Mouse (Mus musculus): ENCODE data around the gene Trim12a. TPM values are rescaled to one million over a fixed set of nuclear protein-coding genes. Genes with fewer than 3 reads are reported as not detected.
"Not testable (repeated sequence)": the region's sequence is repeated elsewhere in the genome, so short reads cannot be mapped to it uniquely, and the experiment has no call there.

Gene Trim12a
- polyA plus RNA-seq, 2 experiments, result 2.4 to 2.8 TPM

DNA sequence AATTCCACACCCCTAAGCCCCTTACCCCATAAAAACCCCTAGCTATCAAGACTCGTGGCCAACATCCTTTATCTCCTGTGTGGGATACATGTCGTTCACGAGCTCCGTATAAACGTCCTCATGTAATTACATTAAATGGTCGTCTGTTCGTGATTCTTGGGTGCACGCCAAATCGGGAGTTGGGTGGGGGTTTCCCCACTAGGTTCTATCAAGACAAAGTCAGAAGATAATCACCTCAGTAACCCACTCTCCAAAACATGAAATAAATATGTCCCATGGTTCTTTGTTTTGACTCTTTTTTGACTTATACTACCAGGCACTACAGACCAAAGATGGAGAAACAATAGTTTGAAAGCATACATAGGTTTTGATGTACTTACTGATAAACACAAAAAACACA is 6.8 kb upstream of the Trim12a start:
- no peaks in the 10 kb centered on the region for H3K27me3 ChIP-seq (ENCODE audit: control insufficient read depth, insufficient read depth, low read length)
- H3K9ac ChIP-seq (replicated peaks), result no peak overlapping the region
- no peak overlapping the region for H3K4me2 ChIP-seq (ENCODE audit: low read depth)
- DNase-seq (ENCODE audit: low read depth in 3 of 3, low spot score in 3 of 3) (no peak), ATAC-seq (ENCODE audit: insufficient read depth) (no peak)
- H3K9me3 ChIP-seq (ENCODE audit: control insufficient read depth, low read length), result no peaks in the 10 kb centered on the region
- TF ChIP-seq CTCF (IDR thresholded peaks at IDR 0.05; ENCODE audit: low read depth) (no peak), EP300 (IDR thresholded peaks at IDR 0.05; ENCODE audit: low read depth) (no peak)
- 73% methylated on average over 9 of the region's 9 CpGs for WGBS (ENCODE audit: insufficient replicate concordance)
- H3K4me3 ChIP-seq (ENCODE audit: insufficient read depth in 1 of 2, low read depth in 2 of 2, low read length in 2 of 2), result no peak overlapping the region
- H3K4me1 ChIP-seq (replicated peaks; ENCODE audit: control insufficient read depth in 2 of 2, insufficient read depth in 2 of 2, low read length in 1 of 2), result no peaks in the 10 kb centered on the region
- no peak overlapping the region for H3K27ac ChIP-seq
- no peaks in the 10 kb centered on the region for H3K36me3 ChIP-seq (replicated peaks; ENCODE audit: control insufficient read depth, insufficient read depth, low read depth)

DNA sequence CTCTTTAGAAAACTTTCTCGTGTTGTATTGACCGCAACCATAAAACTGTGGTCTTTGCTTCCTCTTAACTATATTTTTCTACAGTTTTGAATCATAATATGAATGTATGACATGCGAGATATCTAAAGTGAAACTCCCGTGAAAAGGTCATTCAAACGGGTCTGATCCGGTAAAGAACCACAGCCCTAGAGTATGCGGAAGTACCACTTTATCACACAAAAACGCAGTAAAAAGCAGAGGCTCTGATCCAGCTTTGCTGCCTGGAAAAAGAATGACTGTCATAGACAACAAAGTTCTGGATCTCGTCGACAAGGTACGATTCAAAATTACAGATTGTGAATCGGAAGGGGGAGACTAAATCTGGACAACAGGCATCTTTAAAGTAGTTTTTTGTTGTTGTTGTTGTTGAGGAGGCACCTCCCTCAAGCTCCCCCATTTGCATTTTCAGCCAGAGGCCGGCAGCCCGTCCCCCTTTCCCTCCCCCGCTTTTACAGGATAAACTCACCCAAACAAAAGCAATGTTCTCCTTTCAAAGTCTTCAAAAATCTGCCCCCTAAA is 391 bp downstream of the Trim12a start:
- no peak for TF ChIP-seq EP300 (IDR thresholded peaks at IDR 0.05; ENCODE audit: low read depth)
- no peak for TF ChIP-seq CTCF (IDR thresholded peaks at IDR 0.05; ENCODE audit: low read depth)
- Histone ChIP-seq H3K9ac (replicated peaks) (peak overlapping the region; percentile 62), H3K9me3 (ENCODE audit: control insufficient read depth, low read length) (no peaks in the 10 kb centered on the region), H3K27me3 (ENCODE audit: control insufficient read depth, insufficient read depth, low read length) (no peaks in the 10 kb centered on the region), H3K36me3 (replicated peaks; ENCODE audit: control insufficient read depth, insufficient read depth, low read depth) (no peaks in the 10 kb centered on the region), H3K4me1 (replicated peaks; ENCODE audit: control insufficient read depth in 2 of 2, insufficient read depth in 2 of 2, low read length in 1 of 2) (no peaks in the 10 kb centered on the region; a peak in 1 of 4 replicates), H3K27ac (peak overlapping the region; percentile 27; the same call in 1 of the 2 replicates), H3K4me3 (ENCODE audit: insufficient read depth in 1 of 2, low read depth in 2 of 2, low read length in 2 of 2) (peak overlapping the region; percentile 58 to 63), H3K4me2 (ENCODE audit: low read depth) (peak overlapping the region; percentile 68)
- DNase-seq (ENCODE audit: low read depth in 3 of 3, low spot score in 3 of 3), result peak in 1 of 3 experiments; percentile 16
- WGBS (ENCODE audit: insufficient replicate concordance), result 3% methylated on average over 15 of the region's 15 CpGs
- ATAC-seq (ENCODE audit: insufficient read depth), result peak; percentile 80

DNA sequence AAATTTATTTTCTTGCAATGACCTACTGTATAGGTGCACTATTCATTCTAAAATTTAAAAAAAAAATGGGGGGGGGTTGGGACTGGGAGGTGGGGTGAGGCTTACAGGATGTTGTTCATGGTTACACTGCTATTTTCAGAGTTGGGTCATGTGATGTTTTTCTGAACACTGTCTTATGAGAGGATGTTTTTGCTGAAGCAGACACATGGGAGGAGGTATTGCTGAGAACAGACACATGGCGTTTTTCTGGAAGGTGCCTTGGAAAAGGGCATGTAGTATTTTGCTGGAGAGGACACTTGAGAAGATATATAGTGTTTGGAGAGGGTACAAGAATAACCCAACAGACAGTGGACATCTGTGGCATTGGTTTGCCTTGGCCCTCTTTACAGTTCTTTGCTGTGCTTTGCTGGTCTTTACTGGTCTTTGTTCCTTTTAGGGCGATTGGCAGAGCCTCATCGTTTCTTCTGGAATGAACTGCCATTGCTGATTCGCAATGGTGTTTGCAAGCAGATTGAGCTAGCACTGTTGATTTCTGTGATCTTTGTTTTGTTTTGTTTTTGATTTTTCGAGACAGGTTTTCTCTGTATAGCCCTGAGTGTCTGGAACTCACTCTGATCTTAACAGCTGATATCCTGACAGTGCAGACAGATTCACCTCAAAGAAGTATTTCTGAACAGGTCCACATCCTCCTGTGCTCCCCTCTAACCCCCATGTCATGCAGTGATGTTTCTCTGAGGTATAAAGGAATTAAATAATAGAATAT is 23.4 kb downstream of the Trim12a start:
- no peaks in the 10 kb centered on the region for H3K4me1 ChIP-seq (replicated peaks; ENCODE audit: control insufficient read depth in 2 of 2, insufficient read depth in 2 of 2, low read length in 1 of 2)
- H3K4me2 ChIP-seq (ENCODE audit: low read depth), result no peak overlapping the region
- no peaks in the 10 kb centered on the region for H3K27me3 ChIP-seq (ENCODE audit: control insufficient read depth, insufficient read depth, low read length)
- H3K27ac ChIP-seq, result no peak overlapping the region
- no peaks in the 10 kb centered on the region for H3K36me3 ChIP-seq (replicated peaks; ENCODE audit: control insufficient read depth, insufficient read depth, low read depth)
- DNase-seq (ENCODE audit: low read depth in 3 of 3, low spot score in 3 of 3) (no peak), ATAC-seq (ENCODE audit: insufficient read depth) (no peak)
- no peak overlapping the region for H3K4me3 ChIP-seq (ENCODE audit: insufficient read depth in 1 of 2, low read depth in 2 of 2, low read length in 2 of 2)
- no peaks in the 10 kb centered on the region for H3K9me3 ChIP-seq (ENCODE audit: control insufficient read depth, low read length)
- no peak overlapping the region for H3K9ac ChIP-seq (replicated peaks)
- WGBS (ENCODE audit: insufficient replicate concordance), result 59% methylated on average over 5 of the region's 5 CpGs
- TF ChIP-seq CTCF (IDR thresholded peaks at IDR 0.05; ENCODE audit: low read depth) (no peak), EP300 (IDR thresholded peaks at IDR 0.05; ENCODE audit: low read depth) (no peak)

DNA sequence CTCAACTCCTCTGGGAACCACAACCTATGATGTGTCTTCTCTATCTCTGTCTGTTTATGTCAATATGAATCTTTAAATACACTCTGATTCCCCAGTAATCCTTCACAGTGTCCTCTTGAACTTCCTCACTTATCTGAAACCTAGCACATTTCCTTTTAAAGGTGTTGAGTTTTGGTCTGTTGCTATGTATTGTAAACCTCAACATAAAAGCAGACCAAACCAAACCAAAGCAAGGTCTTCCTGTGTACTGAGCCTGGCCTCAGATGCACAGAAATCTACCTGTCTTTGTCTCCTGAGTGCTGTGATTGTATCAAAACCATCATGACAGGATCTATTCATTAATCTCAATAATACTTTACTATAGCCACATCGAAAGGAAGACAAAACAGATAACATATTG is 24.6 kb downstream of the Trim12a start:
- Histone ChIP-seq H3K4me3 (ENCODE audit: insufficient read depth in 1 of 2, low read depth in 2 of 2, low read length in 2 of 2) (no peak overlapping the region), H3K36me3 (replicated peaks; ENCODE audit: control insufficient read depth, insufficient read depth, low read depth) (no peaks in the 10 kb centered on the region), H3K9me3 (ENCODE audit: control insufficient read depth, low read length) (no peaks in the 10 kb centered on the region), H3K4me2 (ENCODE audit: low read depth) (no peak overlapping the region), H3K4me1 (replicated peaks; ENCODE audit: control insufficient read depth in 2 of 2, insufficient read depth in 2 of 2, low read length in 1 of 2) (no peaks in the 10 kb centered on the region), H3K27ac (no peak overlapping the region), H3K9ac (replicated peaks) (no peak overlapping the region), H3K27me3 (ENCODE audit: control insufficient read depth, insufficient read depth, low read length) (no peaks in the 10 kb centered on the region)
- ATAC-seq (ENCODE audit: insufficient read depth) (no peak), DNase-seq (ENCODE audit: low read depth in 3 of 3, low spot score in 3 of 3) (no peak)
- TF ChIP-seq EP300 (IDR thresholded peaks at IDR 0.05; ENCODE audit: low read depth) (no peak), CTCF (IDR thresholded peaks at IDR 0.05; ENCODE audit: low read depth) (no peak)
- WGBS (ENCODE audit: insufficient replicate concordance), result 59% methylated on average over 1 of the region's 1 CpGs

DNA sequence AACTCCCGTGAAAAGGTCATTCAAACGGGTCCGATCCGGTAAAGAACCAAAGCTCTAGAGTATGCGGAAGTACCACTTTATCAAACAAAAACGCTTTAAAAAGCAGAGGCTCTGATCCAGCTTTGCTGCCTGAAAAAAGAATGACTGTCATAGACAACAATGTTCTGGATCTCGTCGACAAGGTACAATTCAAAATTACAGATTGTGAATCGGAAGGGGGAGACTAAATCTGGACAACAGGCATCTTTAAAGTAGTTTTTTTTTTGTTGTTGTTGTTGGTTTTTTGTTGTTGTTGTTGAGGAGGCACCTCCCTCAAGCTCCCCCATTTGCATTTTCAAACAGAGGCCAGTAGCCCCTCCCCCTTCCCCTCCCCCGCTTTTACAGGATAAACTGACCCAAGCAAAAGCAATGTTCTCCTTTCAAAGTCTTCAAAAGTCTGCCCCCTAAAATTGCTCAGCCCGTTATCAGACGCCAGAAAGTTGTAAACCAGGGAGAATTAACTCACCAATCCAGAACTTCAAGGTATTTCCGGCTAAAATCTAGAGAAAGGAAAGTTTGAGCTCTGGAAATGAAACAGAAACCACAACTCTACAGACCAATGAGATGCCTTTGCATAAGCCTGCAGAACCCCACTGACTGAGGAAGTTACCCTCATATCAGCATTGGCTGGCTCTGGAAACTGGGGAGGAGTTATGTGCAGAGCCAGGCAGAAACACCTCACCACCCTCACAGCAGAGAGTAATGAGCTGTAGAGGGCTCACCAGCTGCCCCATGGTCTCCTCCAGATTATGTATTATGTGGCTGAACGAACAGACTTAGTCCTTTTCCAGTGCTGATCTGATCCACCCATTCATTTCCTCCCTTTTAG is 27.5 kb downstream of the Trim12a start, which contains the start of gene Trim5:
TSS of gene Trim5 (minus strand) at position 519 of the 868 bp plus-strand sequence.
- H3K4me3 ChIP-seq (ENCODE audit: insufficient read depth in 1 of 2, low read depth in 2 of 2, low read length in 2 of 2), result peak within 1 kb of the TSS; percentile 14 to 40; a peak in 3 of 4 replicates

DNA sequence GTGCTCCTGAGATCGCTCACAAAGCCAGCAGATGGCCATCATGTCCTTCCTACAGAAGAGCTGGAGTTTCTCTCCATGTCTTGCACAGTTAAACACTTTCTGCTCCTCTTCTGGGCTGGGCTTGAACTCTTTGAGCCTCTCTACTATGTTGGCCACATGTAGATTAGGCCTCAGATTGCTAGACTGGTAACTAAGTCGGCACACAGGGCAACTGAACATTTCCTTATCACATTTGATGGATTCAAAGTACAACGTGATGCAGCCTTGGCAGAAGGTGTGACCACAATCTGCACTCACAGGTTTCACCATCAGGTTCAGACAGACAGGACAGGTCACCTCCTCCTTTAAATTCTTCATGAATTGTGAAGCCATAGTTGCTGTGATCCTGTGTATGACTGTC is 35.9 kb downstream of the Trim12a start:
- H3K27ac ChIP-seq; ATAC-seq (ENCODE audit: insufficient read depth); H3K36me3 ChIP-seq (replicated peaks; ENCODE audit: control insufficient read depth, insufficient read depth, low read depth); DNase-seq (ENCODE audit: low read depth in 3 of 3, low spot score in 3 of 3); H3K9me3 ChIP-seq (ENCODE audit: control insufficient read depth, low read length); H3K4me2 ChIP-seq (ENCODE audit: low read depth); H3K9ac ChIP-seq (replicated peaks); H3K4me1 ChIP-seq (replicated peaks; ENCODE audit: control insufficient read depth in 2 of 2, insufficient read depth in 2 of 2, low read length in 1 of 2); H3K27me3 ChIP-seq (ENCODE audit: control insufficient read depth, insufficient read depth, low read length); H3K4me3 ChIP-seq (ENCODE audit: insufficient read depth in 1 of 2, low read depth in 2 of 2, low read length in 2 of 2): not testable (repeated sequence)
- WGBS (ENCODE audit: insufficient replicate concordance), result 54% methylated on average over 3 of the region's 3 CpGs

More for the DNA sequence above, 27.5 kb downstream of the Trim12a start, which contains the start of gene Trim5:
- DNase-seq (ENCODE audit: low read depth in 3 of 3, low spot score in 3 of 3); H3K27ac ChIP-seq; H3K9ac ChIP-seq (replicated peaks); H3K9me3 ChIP-seq (ENCODE audit: control insufficient read depth, low read length); H3K36me3 ChIP-seq (replicated peaks; ENCODE audit: control insufficient read depth, insufficient read depth, low read depth); H3K4me1 ChIP-seq (replicated peaks; ENCODE audit: control insufficient read depth in 2 of 2, insufficient read depth in 2 of 2, low read length in 1 of 2); H3K27me3 ChIP-seq (ENCODE audit: control insufficient read depth, insufficient read depth, low read length): not testable (repeated sequence)
- peak within 1 kb of the TSS; percentile 51 for H3K4me2 ChIP-seq (ENCODE audit: low read depth)
- ATAC-seq (ENCODE audit: insufficient read depth), result peak; percentile 96
- WGBS (ENCODE audit: insufficient replicate concordance), result 31% methylated on average over 14 of the region's 14 CpGs

DNA sequence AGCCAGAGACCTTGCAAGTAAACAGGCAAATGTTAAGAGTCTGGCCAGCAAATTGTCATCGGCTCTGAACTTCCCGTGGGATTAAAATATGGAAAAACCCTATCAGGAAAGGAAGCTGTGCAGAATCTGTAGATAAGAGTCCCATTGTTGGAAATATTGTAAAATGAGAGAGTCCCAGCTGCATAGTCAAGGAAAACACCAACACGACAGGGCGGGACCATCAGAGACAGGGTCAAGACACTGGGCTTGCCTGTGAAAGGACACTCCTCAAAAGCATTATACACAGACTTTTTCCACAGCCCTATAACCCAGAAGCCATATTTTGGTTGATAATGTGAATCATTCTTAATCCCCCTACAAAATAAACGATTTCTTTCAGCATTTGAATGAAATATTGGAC is 49.9 kb downstream of the Trim12a start:
- not testable (repeated sequence) for H3K36me3 ChIP-seq (replicated peaks; ENCODE audit: control insufficient read depth, insufficient read depth, low read depth); H3K4me2 ChIP-seq (ENCODE audit: low read depth); H3K9me3 ChIP-seq (ENCODE audit: control insufficient read depth, low read length); ATAC-seq (ENCODE audit: insufficient read depth); H3K4me1 ChIP-seq (replicated peaks; ENCODE audit: control insufficient read depth in 2 of 2, insufficient read depth in 2 of 2, low read length in 1 of 2); H3K27me3 ChIP-seq (ENCODE audit: control insufficient read depth, insufficient read depth, low read length); H3K9ac ChIP-seq (replicated peaks); H3K27ac ChIP-seq; DNase-seq (ENCODE audit: low read depth in 3 of 3, low spot score in 3 of 3); H3K4me3 ChIP-seq (ENCODE audit: insufficient read depth in 1 of 2, low read depth in 2 of 2, low read length in 2 of 2)
- 65% methylated on average over 2 of the region's 5 CpGs for WGBS (ENCODE audit: insufficient replicate concordance)

Data from liver, embryonic 14.5 days (tissue).